Mouse (Mus musculus) liver, postnatal 0 days (tissue): ENCODE results near the gene Gm42878. TPM values are rescaled to one million over a fixed set of nuclear protein-coding genes. Genes with fewer than 3 reads are reported as not detected.
A peak's percentile ranks its signal among the peaks of the same experiment; 100 is the strongest.

Source experiments
- ATAC-seq: fragments of 200-750 bp; cut with Nextera tagmentation; 2 replicates; pipeline ENCODE4 v1.8.0; 2017; ENCODE audit warnings: mild to moderate bottlenecking, moderate library complexity
- DNase-seq: peaks from one replicate; pipeline ENCODE4 v3.0.0-alpha.2; 2016
- H3K27ac ChIP-seq: fragments of 300-500 bp; sonication (generic); 2 replicates; pipeline ENCODE4 v1.5.1; 2014; ENCODE audit warnings: antibody characterized with exemption, moderate library complexity, mild to moderate bottlenecking, low read depth
- H3K27me3 ChIP-seq: fragments of 300-500 bp; sonication (generic); 2 replicates; pipeline ENCODE4 v1.6.1; 2014; ENCODE audit warnings: low read length, control low read depth, mixed read lengths; ENCODE audit not compliant: insufficient read depth
- H3K36me3 ChIP-seq: fragments of 300-500 bp; sonication (generic); replicated peaks from 2 replicates; pipeline ENCODE4 v1.6.1; 2014; ENCODE audit warnings: mild to moderate bottlenecking, control low read depth, low read length, moderate library complexity, mixed read lengths; ENCODE audit not compliant: insufficient read depth
- H3K4me1 ChIP-seq: fragments of 300-500 bp; sonication (generic); 2 replicates; pipeline ENCODE4 v1.6.1; 2014; ENCODE audit warnings: antibody characterized with exemption, mild to moderate bottlenecking, control low read depth; ENCODE audit not compliant: insufficient read depth
- H3K4me2 ChIP-seq: fragments of 300-500 bp; sonication (generic); 2 replicates; pipeline ENCODE4 v1.6.1; 2014; ENCODE audit warnings: low read depth, mild to moderate bottlenecking, low read length, moderate library complexity, mixed read lengths
- H3K4me3 ChIP-seq: fragments of 300-500 bp; sonication (generic); 2 replicates; pipeline ENCODE4 v1.5.1; 2014; ENCODE audit warnings: low read depth, low read length
- H3K9ac ChIP-seq: fragments of 300-500 bp; sonication (generic); replicated peaks from 2 replicates; pipeline ENCODE4 v1.6.1; 2014; ENCODE audit warnings: mild to moderate bottlenecking, moderate library complexity
- H3K9me3 ChIP-seq: fragments of 300-500 bp; sonication (generic); 2 replicates; pipeline ENCODE4 v1.6.1; 2016; ENCODE audit warnings: mild to moderate bottlenecking, control low read depth, low read length, mixed read lengths
- CTCF ChIP-seq: sonication (generic); IDR thresholded peaks from 2 replicates; pipeline ENCODE4 v1.5.1; 2016; ENCODE audit warnings: antibody characterized with exemption, low read depth
- EP300 ChIP-seq: IDR thresholded peaks from 2 replicates; pipeline ENCODE4 v1.6.1; 2016; ENCODE audit warnings: antibody characterized with exemption, low read depth, mild to moderate bottlenecking
- WGBS: fragments of 180-500 bp; shearing (Covaris S2); extraction: QIAGEN DNeasy Blood & Tissue Kit; methylation state at CpG from one replicate; pipeline ENCODE4 v1.1.7; 2014; ENCODE audit not compliant: insufficient replicate concordance; 5-methylcytosine and 5-hydroxymethylcytosine counted together
- polyA plus RNA-seq: library from polyadenylated mRNA; unstranded; fragments of >200 nt; fragmentation: Nextera tagmentation; extraction: Ambion mirVana; gene quantifications from 2 replicates; pipeline ENCODE4 v1.2.1, GENCODE M21; 2015

Gene Gm42878
- polyA plus RNA-seq, 1 experiment from 2014 or later = not detected

DNA sequence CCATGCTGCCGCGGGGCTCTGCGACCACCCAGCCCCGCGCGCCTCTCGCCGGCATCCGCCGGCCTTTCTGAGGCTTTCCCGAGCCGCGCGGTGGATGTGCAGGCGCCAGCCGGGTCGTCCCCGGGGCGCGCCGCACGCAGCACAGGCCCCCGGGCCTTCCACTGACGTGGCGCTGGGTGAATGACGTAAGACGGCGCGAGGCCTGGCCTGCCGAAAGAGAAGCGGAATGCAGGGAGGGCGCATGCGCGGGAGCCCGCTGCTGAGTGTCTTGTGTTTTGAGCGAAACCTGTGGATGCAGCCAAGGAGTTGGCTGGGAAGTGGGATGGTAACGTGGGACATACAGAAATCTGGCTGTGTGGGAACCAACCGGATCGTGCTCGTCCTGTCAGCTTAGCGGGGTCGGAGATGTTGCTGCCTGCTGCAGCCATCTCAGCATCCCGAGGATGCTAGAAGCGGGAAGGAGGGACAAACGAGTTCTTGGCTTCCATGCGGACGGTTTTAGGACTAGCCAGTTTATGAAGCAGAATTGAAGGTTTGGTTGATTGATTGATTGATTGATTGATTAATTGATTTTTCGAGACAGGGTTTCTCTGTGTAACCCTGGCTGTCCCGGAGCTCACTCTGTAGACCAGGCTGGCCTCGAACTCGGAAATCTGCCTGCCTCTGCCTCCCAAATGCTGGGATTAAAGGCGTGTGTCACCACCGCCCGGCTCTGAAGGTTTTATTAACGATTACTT, 679 bp upstream of the Gm42878 start, which contains the start of gene Mapkapk5:
Mapkapk5 (minus strand) TSS at position 113 of the 737 bp plus-strand sequence.
- Histone ChIP-seq H3K4me3 (peak within 1 kb of the TSS; percentile 75), H3K9me3 (no peaks in the 10 kb centered on the region), H3K27me3 (no peaks in the 10 kb centered on the region), H3K36me3 (no peaks in the 10 kb centered on the region), H3K9ac (peak within 1 kb of the TSS; percentile 89), H3K4me2 (peak within 1 kb of the TSS; percentile 71), H3K27ac (peak within 1 kb of the TSS; percentile 93), H3K4me1 (peaks cover 18% of the 10 kb centered on the region)
- 1% methylated on average over 45 of the region's 55 CpGs for WGBS
- DNase-seq = peak; percentile 97
- ATAC-seq = peak; percentile 94
- TF ChIP-seq CTCF (no peak), EP300 (no peak; the same call in 1 of the 2 replicates)

DNA sequence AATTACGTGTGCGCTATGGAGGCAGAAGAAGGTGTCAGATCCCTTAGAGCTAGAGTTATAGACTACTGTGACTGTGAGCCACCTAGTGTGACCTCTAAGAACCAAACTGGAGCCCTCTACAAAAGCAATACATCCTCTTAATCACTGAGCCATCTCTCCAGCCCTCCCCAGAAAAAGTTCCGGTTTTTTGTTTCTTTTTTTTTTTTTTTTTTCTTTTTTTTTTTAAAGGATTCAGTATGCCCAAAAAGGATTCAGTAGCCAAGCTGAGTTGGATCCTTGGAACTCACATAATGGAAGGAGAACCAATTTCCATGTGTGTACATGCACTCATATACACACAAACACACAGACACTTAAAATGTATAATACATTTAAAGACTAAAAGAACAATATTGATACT, 1.9 kb downstream of the Gm42878 start:
- Histone ChIP-seq H3K4me3 (no peak overlapping the region), H3K36me3 (peaks cover 11% of the 10 kb centered on the region), H3K27me3 (no peaks in the 10 kb centered on the region), H3K4me2 (no peak overlapping the region), H3K9me3 (no peaks in the 10 kb centered on the region), H3K9ac (no peak overlapping the region), H3K4me1 (peaks cover 18% of the 10 kb centered on the region), H3K27ac (no peak overlapping the region)
- 72% methylated on average over 3 of the region's 3 CpGs for WGBS
- ATAC-seq (no peak), DNase-seq (no peak)
- TF ChIP-seq CTCF (no peak), EP300 (no peak)

- TF ChIP-seq CTCF = peak; percentile 24; the same call in 1 of the 2 replicates
- no peak for TF ChIP-seq EP300
- 82% methylated on average over 7 of the region's 7 CpGs for WGBS
- no peak overlapping the region for H3K9ac ChIP-seq
- no peak overlapping the region for H3K4me3 ChIP-seq
- no peaks in the 10 kb centered on the region for H3K9me3 ChIP-seq
- peaks cover 18% of the 10 kb centered on the region for H3K4me1 ChIP-seq
- DNase-seq = no peak
- no peaks in the 10 kb centered on the region for H3K27me3 ChIP-seq
- ATAC-seq = no peak
- no peak overlapping the region for H3K27ac ChIP-seq
- H3K4me2 ChIP-seq = no peak overlapping the region
- H3K36me3 ChIP-seq = peaks cover 16% of the 10 kb centered on the region
Measured at GRCm38 (mm10) chr5:121541235-121541634, 4.0 kb downstream of the Gm42878 start.

GRCm38 (mm10) chr5:121540066-121540465, 5.2 kb downstream of the Gm42878 start:
- peaks cover 26% of the 10 kb centered on the region for H3K36me3 ChIP-seq
- WGBS = 84% methylated on average over 5 of the region's 5 CpGs
- no peak overlapping the region for H3K9ac ChIP-seq
- H3K27me3 ChIP-seq = no peaks in the 10 kb centered on the region
- no peaks in the 10 kb centered on the region for H3K9me3 ChIP-seq
- DNase-seq = no peak
- no peak for ATAC-seq
- no peak overlapping the region for H3K4me3 ChIP-seq
- no peak overlapping the region for H3K27ac ChIP-seq
- H3K4me2 ChIP-seq = no peak overlapping the region
- TF ChIP-seq EP300 = no peak
- no peak for TF ChIP-seq CTCF
- H3K4me1 ChIP-seq = peaks cover 18% of the 10 kb centered on the region

- TF ChIP-seq EP300 (no peak), CTCF (no peak)
- peaks cover 44% of the 10 kb centered on the region for H3K36me3 ChIP-seq
- WGBS = 92% methylated on average over 2 of the region's 2 CpGs
- no peak overlapping the region for H3K4me2 ChIP-seq
- peaks cover 4% of the 10 kb centered on the region for H3K4me1 ChIP-seq
- no peak overlapping the region for H3K4me3 ChIP-seq
- no peak overlapping the region for H3K27ac ChIP-seq
- ATAC-seq = no peak
- H3K27me3 ChIP-seq = no peaks in the 10 kb centered on the region
- DNase-seq = no peak
- no peak overlapping the region for H3K9ac ChIP-seq
- no peaks in the 10 kb centered on the region for H3K9me3 ChIP-seq
Measured at GRCm38 (mm10) chr5:121537588-121537987, 7.7 kb downstream of the Gm42878 start.

DNA sequence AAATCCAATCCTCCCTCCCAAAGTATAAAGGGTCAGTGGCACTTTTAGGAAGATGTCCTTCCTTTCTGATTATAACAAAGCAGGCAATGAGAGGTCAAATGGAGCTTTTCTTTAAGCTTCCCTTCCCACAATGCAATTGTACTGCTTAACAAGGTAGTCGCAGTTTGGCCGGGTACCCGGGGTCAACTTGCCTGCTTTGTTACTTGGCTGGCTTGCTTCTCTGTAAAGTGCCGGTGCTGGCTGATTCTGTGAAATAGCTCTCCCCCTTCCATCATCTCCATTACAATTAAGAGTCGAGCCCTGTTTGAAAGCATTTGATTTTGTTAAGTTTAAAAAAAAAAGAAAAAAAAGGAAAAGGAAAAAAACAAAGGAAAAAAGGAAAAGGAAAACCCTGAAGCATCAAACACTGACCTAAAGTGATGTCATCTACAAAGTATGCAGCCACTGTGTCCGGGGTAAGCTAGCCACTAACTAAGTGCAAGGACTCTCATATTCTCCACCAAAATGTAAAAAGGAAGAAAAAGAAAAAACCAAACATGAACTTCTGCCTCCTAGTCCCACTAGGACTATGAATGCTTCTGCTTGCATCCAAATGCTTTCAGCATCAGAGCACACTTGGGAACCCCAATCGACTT, 8.2 kb downstream of the Gm42878 start:
- no peak overlapping the region for H3K9ac ChIP-seq
- no peaks in the 10 kb centered on the region for H3K9me3 ChIP-seq
- DNase-seq (no peak), ATAC-seq (no peak)
- H3K36me3 ChIP-seq = peaks cover 50% of the 10 kb centered on the region
- no peak overlapping the region for H3K4me3 ChIP-seq
- no peak overlapping the region for H3K4me2 ChIP-seq
- no peak overlapping the region for H3K27ac ChIP-seq
- no peaks in the 10 kb centered on the region for H3K4me1 ChIP-seq
- no peaks in the 10 kb centered on the region for H3K27me3 ChIP-seq
- 73% methylated on average over 7 of the region's 7 CpGs for WGBS
- TF ChIP-seq CTCF (no peak), EP300 (no peak)
